Mouse (Mus musculus): ENCODE measurements at regions not wholly inside any gene's neighbourhood (a gene's known extent, or its start where the extent isn't known, plus 50 kb on each side); places are given as distances from the start of the nearest gene placed in this dataset.

- in situ Hi-C loops (cut with MboI; ENCODE audit: low sequenced_read_pairs in 2 of 2, unreplicated experiment in 2 of 2) = no loop called here
These were observed 127.7 kb upstream of the Id2 start for GRCm38 (mm10) chr12:25224644-25225043.

GRCm38 (mm10) chr12:25224201-25224600, 127.3 kb upstream of the Id2 start:
- in situ Hi-C loops (cut with MboI; ENCODE audit: low sequenced_read_pairs in 2 of 2, unreplicated experiment in 2 of 2) = no loop called here
- DNase-seq (ENCODE audit: low read depth, low spot score) = no peak

More at GRCm38 (mm10) chr12:25224644-25225043, 127.7 kb upstream of the Id2 start:
- no peak for DNase-seq (ENCODE audit: low read depth, low spot score)
- Histone ChIP-seq H3K4me1 (ENCODE audit: control insufficient read depth in 2 of 2, insufficient read depth in 2 of 2, low read length in 2 of 2, poor library complexity in 1 of 2) (no peaks in the 10 kb centered on the region), H3K9ac (ENCODE audit: insufficient read depth, low read depth, low read length, poor library complexity, severe bottlenecking) (no peak overlapping the region), H3K36me3 (ENCODE audit: control insufficient read depth, insufficient read depth, low read length, poor library complexity, severe bottlenecking) (no peaks in the 10 kb centered on the region), H3K27ac (ENCODE audit: insufficient read depth, low read depth, low read length, poor library complexity, severe bottlenecking) (no peak overlapping the region), H3K4me3 (ENCODE audit: insufficient read depth in 1 of 2, low read depth in 1 of 2, low read length in 2 of 2, poor library complexity in 1 of 2, severe bottlenecking in 1 of 2) (no peak overlapping the region), H3K9me3 (ENCODE audit: control insufficient read depth, insufficient read depth, low read depth, low read length) (no peaks in the 10 kb centered on the region)
- no peak for TF ChIP-seq MAFK (IDR thresholded peaks at IDR 0.05; ENCODE audit: insufficient read depth, low read depth, low read length)
- TF ChIP-seq ZC3H11A (IDR thresholded peaks at IDR 0.05; ENCODE audit: borderline replicate concordance, low read depth, low read length) = no peak

GRCm38 (mm10) chr12:25223539-25223938, 126.6 kb upstream of the Id2 start:
- in situ Hi-C loops (cut with MboI; ENCODE audit: low sequenced_read_pairs in 2 of 2, unreplicated experiment in 2 of 2) = no loop called here
- DNase-seq (ENCODE audit: low read depth, low spot score) = no peak
- Histone ChIP-seq H3K27ac (ENCODE audit: insufficient read depth, low read depth, low read length, poor library complexity, severe bottlenecking) (no peak overlapping the region), H3K4me1 (ENCODE audit: control insufficient read depth in 2 of 2, insufficient read depth in 2 of 2, low read length in 2 of 2, poor library complexity in 1 of 2) (no peaks in the 10 kb centered on the region), H3K36me3 (ENCODE audit: control insufficient read depth, insufficient read depth, low read length, poor library complexity, severe bottlenecking) (no peaks in the 10 kb centered on the region), H3K9me3 (ENCODE audit: control insufficient read depth, insufficient read depth, low read depth, low read length) (no peaks in the 10 kb centered on the region), H3K9ac (ENCODE audit: insufficient read depth, low read depth, low read length, poor library complexity, severe bottlenecking) (no peak overlapping the region), H3K4me3 (ENCODE audit: insufficient read depth in 1 of 2, low read depth in 1 of 2, low read length in 2 of 2, poor library complexity in 1 of 2, severe bottlenecking in 1 of 2) (no peak overlapping the region)
- TF ChIP-seq ZNF384 (IDR thresholded peaks at IDR 0.05; ENCODE audit: low read depth, low read length) = no peak
- no peak for TF ChIP-seq ZC3H11A (IDR thresholded peaks at IDR 0.05; ENCODE audit: borderline replicate concordance, low read depth, low read length)
- TF ChIP-seq MAFK (IDR thresholded peaks at IDR 0.05; ENCODE audit: insufficient read depth, low read depth, low read length) = no peak
- TF ChIP-seq CHD2 (IDR thresholded peaks at IDR 0.05; ENCODE audit: low read depth, low read length) = no peak
- TF ChIP-seq HCFC1 (IDR thresholded peaks at IDR 0.05; ENCODE audit: borderline replicate concordance, insufficient read depth, low read length) = no peak

More at GRCm38 (mm10) chr12:25224201-25224600, 127.3 kb upstream of the Id2 start:
- Histone ChIP-seq H3K27ac (ENCODE audit: insufficient read depth, low read depth, low read length, poor library complexity, severe bottlenecking) (no peak overlapping the region), H3K9ac (ENCODE audit: insufficient read depth, low read depth, low read length, poor library complexity, severe bottlenecking) (no peak overlapping the region), H3K9me3 (ENCODE audit: control insufficient read depth, insufficient read depth, low read depth, low read length) (no peaks in the 10 kb centered on the region), H3K4me1 (ENCODE audit: control insufficient read depth in 2 of 2, insufficient read depth in 2 of 2, low read length in 2 of 2, poor library complexity in 1 of 2) (no peaks in the 10 kb centered on the region), H3K36me3 (ENCODE audit: control insufficient read depth, insufficient read depth, low read length, poor library complexity, severe bottlenecking) (no peaks in the 10 kb centered on the region), H3K4me3 (ENCODE audit: insufficient read depth in 1 of 2, low read depth in 1 of 2, low read length in 2 of 2, poor library complexity in 1 of 2, severe bottlenecking in 1 of 2) (no peak overlapping the region)
- no peak for TF ChIP-seq ZNF384 (IDR thresholded peaks at IDR 0.05; ENCODE audit: low read depth, low read length)
- no peak for TF ChIP-seq MAFK (IDR thresholded peaks at IDR 0.05; ENCODE audit: insufficient read depth, low read depth, low read length)
- no peak for TF ChIP-seq HCFC1 (IDR thresholded peaks at IDR 0.05; ENCODE audit: borderline replicate concordance, insufficient read depth, low read length)
- TF ChIP-seq ZC3H11A (IDR thresholded peaks at IDR 0.05; ENCODE audit: borderline replicate concordance, low read depth, low read length) = no peak
- no peak for TF ChIP-seq CHD2 (IDR thresholded peaks at IDR 0.05; ENCODE audit: low read depth, low read length)

GRCm38 (mm10) chr12:25220780-25221106, 123.8 kb upstream of the Id2 start:
- Histone ChIP-seq H3K9me3 (ENCODE audit: control insufficient read depth, insufficient read depth, low read depth, low read length) (no peaks in the 10 kb centered on the region), H3K9ac (ENCODE audit: insufficient read depth, low read depth, low read length, poor library complexity, severe bottlenecking) (no peak overlapping the region), H3K27ac (ENCODE audit: insufficient read depth, low read depth, low read length, poor library complexity, severe bottlenecking) (no peak overlapping the region), H3K4me1 (ENCODE audit: control insufficient read depth in 2 of 2, insufficient read depth in 2 of 2, low read length in 2 of 2, poor library complexity in 1 of 2) (no peaks in the 10 kb centered on the region; a peak in 1 of 4 replicates), H3K36me3 (ENCODE audit: control insufficient read depth, insufficient read depth, low read length, poor library complexity, severe bottlenecking) (no peaks in the 10 kb centered on the region), H3K4me3 (ENCODE audit: insufficient read depth in 1 of 2, low read depth in 1 of 2, low read length in 2 of 2, poor library complexity in 1 of 2, severe bottlenecking in 1 of 2) (no peak overlapping the region)
- TF ChIP-seq HCFC1 (IDR thresholded peaks at IDR 0.05; ENCODE audit: borderline replicate concordance, insufficient read depth, low read length) (no peak), ZNF384 (IDR thresholded peaks at IDR 0.05; ENCODE audit: low read depth, low read length) (no peak), CHD2 (IDR thresholded peaks at IDR 0.05; ENCODE audit: low read depth, low read length) (no peak), ZC3H11A (IDR thresholded peaks at IDR 0.05; ENCODE audit: borderline replicate concordance, low read depth, low read length) (no peak), MAFK (IDR thresholded peaks at IDR 0.05; ENCODE audit: insufficient read depth, low read depth, low read length) (no peak)
- in situ Hi-C loops (cut with MboI; ENCODE audit: low sequenced_read_pairs in 2 of 2, unreplicated experiment in 2 of 2) = no loop called here
- no peak for DNase-seq (ENCODE audit: low read depth, low spot score)

- in situ Hi-C loops (cut with MboI; ENCODE audit: low sequenced_read_pairs in 2 of 2, unreplicated experiment in 2 of 2) = no loop called here
- H3K4me3 ChIP-seq (ENCODE audit: insufficient read depth in 1 of 2, low read depth in 1 of 2, low read length in 2 of 2, poor library complexity in 1 of 2, severe bottlenecking in 1 of 2) = no peak overlapping the region
- no peak overlapping the region for H3K27ac ChIP-seq (ENCODE audit: insufficient read depth, low read depth, low read length, poor library complexity, severe bottlenecking)
- no peaks in the 10 kb centered on the region; a peak in 1 of 4 replicates for H3K4me1 ChIP-seq (ENCODE audit: control insufficient read depth in 2 of 2, insufficient read depth in 2 of 2, low read length in 2 of 2, poor library complexity in 1 of 2)
- H3K9ac ChIP-seq (ENCODE audit: insufficient read depth, low read depth, low read length, poor library complexity, severe bottlenecking) = no peak overlapping the region
- DNase-seq (ENCODE audit: low read depth, low spot score) = no peak
- TF ChIP-seq ZC3H11A (IDR thresholded peaks at IDR 0.05; ENCODE audit: borderline replicate concordance, low read depth, low read length) = no peak
- TF ChIP-seq ZNF384 (IDR thresholded peaks at IDR 0.05; ENCODE audit: low read depth, low read length) = no peak
- TF ChIP-seq MAFK (IDR thresholded peaks at IDR 0.05; ENCODE audit: insufficient read depth, low read depth, low read length) = no peak
- TF ChIP-seq HCFC1 (IDR thresholded peaks at IDR 0.05; ENCODE audit: borderline replicate concordance, insufficient read depth, low read length) = no peak
- no peak for TF ChIP-seq CHD2 (IDR thresholded peaks at IDR 0.05; ENCODE audit: low read depth, low read length)
- no peaks in the 10 kb centered on the region for H3K9me3 ChIP-seq (ENCODE audit: control insufficient read depth, insufficient read depth, low read depth, low read length)
- no peaks in the 10 kb centered on the region for H3K36me3 ChIP-seq (ENCODE audit: control insufficient read depth, insufficient read depth, low read length, poor library complexity, severe bottlenecking)
These were observed 123.3 kb upstream of the Id2 start for GRCm38 (mm10) chr12:25220096-25220779.
